Mouse (Mus musculus) left cerebral cortex, adult 8-10 months (tissue): ENCODE results near the gene Amotl2. TPM values are rescaled to one million over a fixed set of nuclear protein-coding genes. Genes with fewer than 3 reads are reported as not detected.
"Not testable (repeated sequence)": the region's sequence is repeated elsewhere in the genome, so short reads cannot be mapped to it uniquely, and the experiment has no call there.

Source experiments
- DNase-seq, 2 experiments: peaks; one replicate each; pipeline ENCODE4 v3.0.0; 2022; ENCODE audit warnings: low spot score in 2 of 2
- total RNA-seq, 4 experiments: library from RNA; stranded (reverse); gene quantifications; 2 replicates each; pipeline ENCODE4 v1.2.4; 2022

Gene Amotl2
- total RNA-seq, 4 experiments from 2014 or later, result 16.5 to 25.1 (median 18.6) TPM

- no peak for DNase-seq
Observed at GRCm38 (mm10) chr9:102733459-102733858, 17.0 kb downstream of the Amotl2 start.

- DNase-seq, result no peak
Observed at GRCm38 (mm10) chr9:102733999-102734738, 17.7 kb downstream of the Amotl2 start.

- DNase-seq, result no peak
Observed at GRCm38 (mm10) chr9:102734739-102735075, 18.2 kb downstream of the Amotl2 start.

GRCm38 (mm10) chr9:102735231-102735630 is 18.8 kb downstream of the Amotl2 start:
- no peak for DNase-seq

- DNase-seq, result no peak
Observed at GRCm38 (mm10) chr9:102735996-102736395, 19.5 kb downstream of the Amotl2 start.

- no peak for DNase-seq
Observed at GRCm38 (mm10) chr9:102737405-102737804, 20.9 kb downstream of the Amotl2 start.

GRCm38 (mm10) chr9:102746753-102747152 is 30.3 kb downstream of the Amotl2 start:
- DNase-seq, result no peak

- DNase-seq, result no peak
Observed at GRCm38 (mm10) chr9:102747902-102748301, 31.4 kb downstream of the Amotl2 start.

- DNase-seq, result no peak
Observed at GRCm38 (mm10) chr9:102749216-102749615, 32.7 kb downstream of the Amotl2 start.

- no peak for DNase-seq
Observed at GRCm38 (mm10) chr9:102751632-102752303, 35.3 kb downstream of the Amotl2 start.

GRCm38 (mm10) chr9:102753299-102753698 is 36.8 kb downstream of the Amotl2 start:
- no peak for DNase-seq

GRCm38 (mm10) chr9:102755161-102755560 is 38.7 kb downstream of the Amotl2 start:
- no peak for DNase-seq

- no peak for DNase-seq
Observed at GRCm38 (mm10) chr9:102755591-102756270, 39.3 kb downstream of the Amotl2 start.

- no peak for DNase-seq
Observed at GRCm38 (mm10) chr9:102756352-102756751, 39.9 kb downstream of the Amotl2 start.

- DNase-seq, result no peak
Observed at GRCm38 (mm10) chr9:102758851-102759250, 42.4 kb downstream of the Amotl2 start.

GRCm38 (mm10) chr9:102759581-102760001 is 43.1 kb downstream of the Amotl2 start:
- DNase-seq, result no peak

GRCm38 (mm10) chr9:102761599-102761998 is 45.1 kb downstream of the Amotl2 start:
- no peak for DNase-seq

- no peak for DNase-seq
Observed at GRCm38 (mm10) chr9:102762836-102763235, 46.4 kb downstream of the Amotl2 start.

- no peak for DNase-seq
Observed at GRCm38 (mm10) chr9:102763520-102763919, 47.0 kb downstream of the Amotl2 start.

- DNase-seq, result not testable (repeated sequence)
Observed at GRCm38 (mm10) chr9:102764540-102764939, 48.1 kb downstream of the Amotl2 start.

GRCm38 (mm10) chr9:102766741-102767140 is 50.3 kb downstream of the Amotl2 start:
- DNase-seq, result no peak

GRCm38 (mm10) chr9:102769257-102769656 is 52.8 kb downstream of the Amotl2 start:
- no peak for DNase-seq
